Mouse (Mus musculus): ENCODE results near the gene Slc7a9. TPM values are rescaled to one million over a fixed set of nuclear protein-coding genes. Genes with fewer than 3 reads are reported as not detected.

The Slc7a9 gene
- 0.04 and 0.34 TPM in 2 replicates for polyA plus RNA-seq (2012; rRNA removed)

GRCm38 (mm10) chr7:35447996-35448846, at the start of gene Slc7a9:
Slc7a9 (plus strand) TSS chr7:35448796.
- DNase-seq (ENCODE audit: extremely low spot score in 1 of 2, low spot score in 1 of 2), result no peak

GRCm38 (mm10) chr7:35401169-35401568, 47.4 kb upstream of the Slc7a9 start:
- DNase-seq (ENCODE audit: extremely low spot score in 1 of 2, low spot score in 1 of 2), result no peak

GRCm38 (mm10) chr7:35415226-35415625, 33.4 kb upstream of the Slc7a9 start:
- DNase-seq (ENCODE audit: extremely low spot score in 1 of 2, low spot score in 1 of 2), result no peak

- DNase-seq (ENCODE audit: extremely low spot score in 1 of 2, low spot score in 1 of 2), result no peak
Observed at GRCm38 (mm10) chr7:35415801-35416653, 32.6 kb upstream of the Slc7a9 start.

GRCm38 (mm10) chr7:35416654-35416948, 32.0 kb upstream of the Slc7a9 start:
- DNase-seq (ENCODE audit: extremely low spot score in 1 of 2, low spot score in 1 of 2), result no peak

- DNase-seq (ENCODE audit: extremely low spot score in 1 of 2, low spot score in 1 of 2), result no peak
Observed at GRCm38 (mm10) chr7:35423071-35423470, 25.5 kb upstream of the Slc7a9 start.

GRCm38 (mm10) chr7:35428146-35428545, 20.4 kb upstream of the Slc7a9 start:
- no peak for DNase-seq (ENCODE audit: extremely low spot score in 1 of 2, low spot score in 1 of 2)

DNA sequence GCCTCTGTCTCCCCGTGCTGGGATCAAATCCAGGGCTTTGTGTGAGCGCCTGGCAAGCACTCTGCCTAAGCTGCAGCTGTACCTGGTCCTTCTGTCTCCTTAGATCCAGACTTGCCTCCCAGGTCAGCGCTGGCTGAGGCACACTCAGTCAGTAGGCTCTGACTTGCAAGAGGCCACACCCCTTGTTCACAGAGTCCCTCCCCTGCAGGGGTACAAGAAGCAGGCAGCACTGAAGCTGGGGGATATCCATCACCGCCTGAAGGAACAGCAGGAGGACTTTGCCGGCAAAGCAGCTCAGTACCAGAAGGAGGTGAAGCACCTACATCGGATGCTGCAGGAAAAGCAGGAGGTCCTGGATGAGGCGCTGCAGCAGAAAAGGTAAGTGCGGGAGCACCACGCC, 13.3 kb upstream of the Slc7a9 start:
- DNase-seq (ENCODE audit: extremely low spot score in 1 of 2, low spot score in 1 of 2), result no peak

GRCm38 (mm10) chr7:35447501-35447900, 1.1 kb upstream of the Slc7a9 start:
- no peak for DNase-seq (ENCODE audit: extremely low spot score in 1 of 2, low spot score in 1 of 2)

- no peak for DNase-seq (ENCODE audit: extremely low spot score in 1 of 2, low spot score in 1 of 2)
Observed at GRCm38 (mm10) chr7:35448867-35449266, 271 bp downstream of the Slc7a9 start.

GRCm38 (mm10) chr7:35456091-35456814, 7.7 kb downstream of the Slc7a9 start:
- DNase-seq (ENCODE audit: extremely low spot score in 1 of 2, low spot score in 1 of 2), result no peak

DNA sequence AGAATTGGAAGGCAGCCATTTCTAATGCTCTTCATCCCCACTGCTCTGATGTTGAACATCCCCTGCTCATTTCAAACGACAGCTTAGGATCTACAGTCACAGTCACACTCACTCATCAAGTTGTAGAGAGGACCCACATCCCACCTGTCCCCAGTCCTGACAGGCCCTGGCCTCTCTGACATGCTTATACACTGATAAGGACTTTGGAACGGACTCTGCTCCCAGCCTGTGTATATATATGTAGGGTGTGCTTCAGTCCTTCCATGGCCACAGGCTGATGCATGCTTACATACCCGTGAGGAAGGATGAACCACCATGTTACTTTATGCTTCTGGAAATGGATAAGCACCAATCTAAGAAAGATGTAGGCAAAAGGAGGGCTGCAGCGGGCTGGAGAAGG, 12.4 kb downstream of the Slc7a9 start:
- no peak for DNase-seq (ENCODE audit: extremely low spot score in 1 of 2, low spot score in 1 of 2)

DNA sequence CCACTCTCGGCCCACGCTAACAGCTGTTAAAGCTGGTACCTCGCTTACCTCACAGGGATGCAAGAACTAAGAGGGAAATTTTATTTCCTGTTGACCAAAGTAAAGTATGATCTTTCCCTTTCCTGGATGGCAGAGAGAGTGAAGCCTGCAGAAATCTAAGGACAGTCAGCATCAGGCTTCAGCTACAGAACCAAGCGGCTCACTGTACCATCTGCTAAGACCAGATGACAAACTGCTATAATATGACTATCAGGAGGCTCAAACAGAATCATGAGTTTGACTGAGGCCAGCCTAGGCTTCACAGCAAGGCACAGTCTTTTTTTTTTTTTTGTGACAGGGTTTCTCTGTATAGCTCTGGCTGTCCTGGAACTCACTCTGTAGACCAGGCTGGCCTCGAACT, 16.4 kb downstream of the Slc7a9 start:
- no peak for DNase-seq (ENCODE audit: extremely low spot score in 1 of 2, low spot score in 1 of 2)

DNA sequence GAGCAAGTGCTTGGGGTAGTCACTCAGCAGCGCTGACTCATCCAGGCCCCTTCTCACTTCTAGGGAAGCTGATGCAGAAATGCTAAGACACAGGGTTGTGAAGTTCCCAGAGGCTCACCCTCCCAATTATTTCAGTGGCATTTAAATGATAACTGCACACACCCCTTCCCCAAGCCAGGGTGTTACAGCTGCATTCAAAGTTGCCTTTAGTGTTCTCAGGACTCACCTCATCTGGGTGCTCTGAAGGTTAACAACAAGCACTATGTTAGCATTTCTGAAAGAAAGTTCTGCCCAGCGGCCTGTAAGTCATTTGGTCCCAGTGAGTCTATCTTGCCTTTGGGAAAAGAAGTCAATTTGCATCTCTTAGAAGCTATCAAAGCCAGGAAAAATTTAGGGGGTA, 19.3 kb downstream of the Slc7a9 start:
- DNase-seq (ENCODE audit: extremely low spot score in 1 of 2, low spot score in 1 of 2), result no peak

DNA sequence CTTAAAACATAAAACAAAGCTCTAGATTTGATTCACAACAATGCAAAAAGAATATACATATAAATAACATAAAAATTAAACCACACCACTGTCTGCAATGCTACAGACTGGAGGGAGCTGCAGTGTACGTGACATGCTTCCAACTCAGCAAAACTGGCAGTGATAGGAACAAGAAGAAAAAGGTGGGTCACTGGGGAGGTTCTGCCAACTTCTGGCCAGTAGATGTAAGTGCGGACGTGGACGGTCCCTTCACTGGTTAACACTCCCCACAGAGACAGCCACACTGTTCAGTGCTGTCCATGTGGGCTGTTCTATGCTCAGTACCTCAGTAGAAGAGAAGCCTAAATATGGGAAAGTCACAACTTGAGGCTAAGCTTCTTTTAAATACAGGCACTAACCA, 22.2 kb downstream of the Slc7a9 start:
- no peak for DNase-seq (ENCODE audit: extremely low spot score in 1 of 2, low spot score in 1 of 2)

DNA sequence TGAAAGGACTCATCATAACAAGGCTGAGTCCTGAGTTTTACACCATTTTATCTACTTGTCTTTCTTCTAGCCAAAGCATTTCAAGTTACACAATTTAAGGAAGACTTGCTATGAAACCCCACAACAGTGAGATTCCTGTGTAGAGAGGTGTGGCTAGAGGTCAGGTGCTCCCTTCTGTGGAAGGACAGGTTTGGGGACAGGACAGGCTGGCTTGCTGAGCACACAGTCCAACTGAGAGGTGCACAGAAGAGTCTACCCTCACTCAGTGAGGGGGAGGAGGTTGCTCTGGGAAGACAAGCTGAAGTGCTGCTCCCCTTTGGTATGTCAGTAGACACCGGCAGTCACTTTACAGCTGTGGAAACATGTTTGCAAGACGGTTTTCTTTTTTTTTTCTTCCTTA, 27.9 kb downstream of the Slc7a9 start:
- DNase-seq (ENCODE audit: extremely low spot score in 1 of 2, low spot score in 1 of 2), result no peak

DNA sequence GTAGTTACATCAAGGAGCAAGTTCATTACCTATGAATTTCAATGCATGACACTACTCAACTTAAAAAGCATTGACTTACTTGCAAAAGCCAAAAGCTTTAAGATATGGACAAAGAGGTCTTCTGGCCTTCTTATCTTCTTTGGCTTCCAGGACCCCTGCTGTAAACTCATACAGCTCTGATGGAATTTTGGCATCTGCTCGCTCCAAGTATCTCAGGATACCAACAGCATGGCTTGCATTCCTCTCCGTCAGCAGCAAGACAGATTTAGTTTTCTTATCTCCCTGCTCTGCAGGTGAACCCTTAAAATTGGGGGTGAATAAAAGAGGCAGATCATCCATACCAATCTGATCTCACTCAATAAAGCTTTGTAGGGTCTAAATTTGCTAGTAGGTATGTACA, 36.5 kb downstream of the Slc7a9 start:
- DNase-seq (ENCODE audit: extremely low spot score in 1 of 2, low spot score in 1 of 2), result no peak

- DNase-seq (ENCODE audit: extremely low spot score in 1 of 2, low spot score in 1 of 2), result no peak
Observed at GRCm38 (mm10) chr7:35486553-35486952, 38.0 kb downstream of the Slc7a9 start.

- no peak for DNase-seq (ENCODE audit: extremely low spot score in 1 of 2, low spot score in 1 of 2)
Observed at GRCm38 (mm10) chr7:35490186-35490585, 41.6 kb downstream of the Slc7a9 start.

- DNase-seq (ENCODE audit: extremely low spot score in 1 of 2, low spot score in 1 of 2), result no peak
Observed at GRCm38 (mm10) chr7:35491005-35491404, 42.4 kb downstream of the Slc7a9 start.

- peak; percentile 3 to 10 for DNase-seq (ENCODE audit: extremely low spot score in 1 of 2, low spot score in 1 of 2)
Observed at GRCm38 (mm10) chr7:35497516-35497915, 48.9 kb downstream of the Slc7a9 start.

Data from frontal cortex, adult 2 months (tissue).